Mouse (Mus musculus): ENCODE data around the gene Rnf5. TPM values are rescaled to one million over a fixed set of nuclear protein-coding genes. Genes with fewer than 3 reads are reported as not detected.

The Rnf5 gene
- polyA plus RNA-seq, 1 experiment from 2014 or later, result 104 TPM

DNA sequence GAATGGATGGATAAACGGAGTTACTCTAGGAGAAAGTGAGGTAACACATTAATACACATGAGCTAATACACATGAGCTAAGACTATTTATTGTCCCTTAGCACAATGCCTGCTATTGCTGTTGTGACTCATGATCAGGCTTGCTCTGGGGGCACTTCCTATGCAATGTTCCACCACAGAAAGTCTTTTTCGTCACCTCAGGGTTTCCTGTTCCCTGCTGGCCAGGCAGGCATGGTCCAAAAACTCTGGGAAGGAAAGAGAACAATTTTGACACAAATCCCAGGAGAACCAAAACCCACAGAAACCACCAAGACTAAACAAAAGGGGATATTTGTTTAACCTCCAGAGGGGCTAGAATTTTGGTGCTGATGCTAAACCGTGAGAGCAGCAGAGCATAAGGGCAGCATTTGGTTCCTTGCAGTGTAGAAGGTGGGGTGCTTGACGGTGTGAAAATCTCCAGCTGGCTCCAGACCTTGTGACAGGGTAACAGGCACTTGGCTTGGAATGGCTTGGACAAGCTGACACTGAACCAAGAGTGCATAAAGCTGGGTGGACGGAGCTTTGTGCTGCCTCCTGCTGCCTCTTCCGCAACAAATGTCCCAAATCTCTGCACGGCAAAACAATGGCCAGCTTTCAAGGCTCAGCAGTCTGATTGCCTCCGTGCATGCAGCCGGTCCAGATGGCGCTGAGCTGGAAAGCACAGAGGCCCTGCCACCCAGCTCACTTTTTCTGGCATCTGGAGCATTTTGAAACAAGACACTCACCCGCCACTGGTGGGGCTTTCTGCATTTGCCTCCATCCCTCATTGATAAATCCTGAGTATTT, 37.5 kb upstream of the Rnf5 start:
- no peak overlapping the region for H3K4me2 ChIP-seq (replicated peaks; ENCODE audit: low read depth, low read length)
- peaks cover 7% of the 10 kb centered on the region; the same call in 1 of the 2 replicates for H3K4me1 ChIP-seq (ENCODE audit: control insufficient read depth, insufficient read depth, low read length)
- H3K4me3 ChIP-seq (ENCODE audit: low read depth, low read length), result no peak overlapping the region
- H3K9me3 ChIP-seq (ENCODE audit: control insufficient read depth, low read depth, low read length), result no peaks in the 10 kb centered on the region
- WGBS, result 15% methylated on average over 11 of the region's 11 CpGs
- no peaks in the 10 kb centered on the region for H3K36me3 ChIP-seq (ENCODE audit: control insufficient read depth, insufficient read depth, low read length)
- no peak; the same call in 1 of the 2 replicates for ATAC-seq (ENCODE audit: insufficient number of reproducible peaks, insufficient read depth, low FRiP score, low read depth)
- no peaks in the 10 kb centered on the region for H3K27me3 ChIP-seq (ENCODE audit: control insufficient read depth, insufficient read depth, low read length)
- H3K9ac ChIP-seq (replicated peaks; ENCODE audit: low read depth, low read length), result 0 out of 2 replicates have a peak overlapping the region, but pooled peaks have one; percentile 14
- H3K27ac ChIP-seq (ENCODE audit: low read length), result peak overlapping the region; percentile 82

DNA sequence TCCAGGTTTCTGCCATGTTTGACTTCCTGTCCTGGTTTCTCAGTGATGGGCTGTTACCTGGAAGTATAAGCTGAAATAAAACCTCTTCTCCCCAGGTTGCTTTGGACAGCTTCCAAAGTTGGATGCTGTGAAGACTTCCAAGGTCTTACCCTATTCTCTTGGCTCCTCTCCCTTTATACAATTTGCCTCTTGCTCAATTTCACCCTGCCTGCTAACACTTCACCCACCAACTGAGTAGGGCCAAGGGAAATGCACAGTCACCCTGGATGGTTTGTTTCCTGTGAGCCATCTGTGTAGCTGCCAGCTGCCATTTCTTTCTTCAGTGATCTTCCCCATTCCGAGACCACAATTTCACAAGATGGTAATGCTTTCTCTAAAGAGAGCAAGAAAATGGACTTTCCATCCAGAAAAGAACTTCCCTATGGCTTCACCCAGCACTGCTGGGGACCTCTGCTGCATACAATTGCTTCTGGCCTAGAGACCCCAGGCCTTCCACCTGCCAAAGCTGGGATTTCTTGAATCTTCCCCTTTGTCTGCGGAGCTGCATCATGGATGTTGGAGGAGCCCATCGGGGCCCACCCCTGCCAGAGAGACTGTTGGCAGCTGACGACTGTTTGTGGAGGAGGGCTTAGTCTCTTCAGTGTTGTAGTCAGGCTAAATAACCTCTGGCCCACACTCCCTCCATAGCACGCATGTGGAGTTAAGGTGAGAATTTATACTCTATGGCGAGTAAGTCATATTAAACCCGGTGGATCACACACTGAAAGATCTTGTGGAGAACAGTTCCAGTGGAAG, 36.2 kb upstream of the Rnf5 start:
- no peaks in the 10 kb centered on the region for H3K9me3 ChIP-seq (ENCODE audit: control insufficient read depth, low read depth, low read length)
- H3K27me3 ChIP-seq (ENCODE audit: control insufficient read depth, insufficient read depth, low read length), result no peaks in the 10 kb centered on the region
- no peak overlapping the region for H3K4me2 ChIP-seq (replicated peaks; ENCODE audit: low read depth, low read length)
- H3K27ac ChIP-seq (ENCODE audit: low read length), result no peak overlapping the region
- 80% methylated on average over 7 of the region's 7 CpGs for WGBS
- H3K4me3 ChIP-seq (ENCODE audit: low read depth, low read length), result no peak overlapping the region
- no peak for ATAC-seq (ENCODE audit: insufficient number of reproducible peaks, insufficient read depth, low FRiP score, low read depth)
- no peak overlapping the region for H3K9ac ChIP-seq (replicated peaks; ENCODE audit: low read depth, low read length)
- no peaks in the 10 kb centered on the region for H3K36me3 ChIP-seq (ENCODE audit: control insufficient read depth, insufficient read depth, low read length)
- H3K4me1 ChIP-seq (ENCODE audit: control insufficient read depth, insufficient read depth, low read length), result peaks cover 7% of the 10 kb centered on the region; the same call in 1 of the 2 replicates

DNA sequence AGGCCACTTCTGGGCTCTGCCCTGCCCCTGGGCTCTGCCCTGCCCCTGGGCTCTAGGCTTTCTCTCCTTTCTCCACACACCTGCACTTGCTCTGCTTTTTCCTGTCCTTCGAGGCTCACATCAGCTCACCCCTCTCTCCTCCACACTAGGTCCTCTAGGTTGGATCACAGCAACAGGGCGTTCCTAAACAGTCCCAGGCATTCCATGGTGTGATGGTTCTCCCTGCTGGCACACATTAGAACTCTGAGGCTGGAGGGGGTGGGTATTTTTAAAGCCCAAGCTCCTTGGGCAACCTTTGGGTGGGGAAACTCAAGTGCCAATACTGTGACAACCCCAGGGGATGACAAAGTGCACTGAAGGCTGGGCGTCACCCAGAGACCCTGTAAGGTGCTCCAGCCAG, 34.0 kb upstream of the Rnf5 start:
- WGBS, result 61% methylated on average over 3 of the region's 3 CpGs
- Histone ChIP-seq H3K9ac (replicated peaks; ENCODE audit: low read depth, low read length) (no peak overlapping the region), H3K9me3 (ENCODE audit: control insufficient read depth, low read depth, low read length) (no peaks in the 10 kb centered on the region), H3K36me3 (ENCODE audit: control insufficient read depth, insufficient read depth, low read length) (no peaks in the 10 kb centered on the region), H3K4me3 (ENCODE audit: low read depth, low read length) (no peak overlapping the region), H3K27ac (ENCODE audit: low read length) (no peak overlapping the region), H3K27me3 (ENCODE audit: control insufficient read depth, insufficient read depth, low read length) (no peaks in the 10 kb centered on the region), H3K4me1 (ENCODE audit: control insufficient read depth, insufficient read depth, low read length) (peaks cover 7% of the 10 kb centered on the region; the same call in 1 of the 2 replicates), H3K4me2 (replicated peaks; ENCODE audit: low read depth, low read length) (no peak overlapping the region)
- no peak for ATAC-seq (ENCODE audit: insufficient number of reproducible peaks, insufficient read depth, low FRiP score, low read depth)

DNA sequence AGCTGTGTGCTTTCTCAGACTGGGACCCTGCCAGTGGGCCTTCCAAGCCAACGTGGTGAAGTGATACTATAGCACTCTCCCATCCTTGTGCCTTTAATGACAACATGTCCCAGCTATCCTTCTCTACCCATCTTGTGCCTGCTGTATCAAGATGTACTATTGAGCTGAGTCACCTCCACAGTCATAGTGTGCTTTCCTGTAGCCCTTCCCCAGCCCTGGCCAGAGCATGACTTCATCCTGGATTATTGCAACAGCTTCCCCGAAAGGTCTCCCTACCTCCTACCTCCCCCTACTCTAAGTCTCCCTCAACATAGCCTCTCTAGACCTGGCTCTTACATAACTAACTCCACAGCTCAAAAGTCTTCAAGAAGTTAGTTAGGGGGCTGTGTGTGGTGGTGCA, 32.2 kb upstream of the Rnf5 start:
- H3K4me2 ChIP-seq (replicated peaks; ENCODE audit: low read depth, low read length), result no peak overlapping the region
- H3K9ac ChIP-seq (replicated peaks; ENCODE audit: low read depth, low read length), result no peak overlapping the region
- H3K9me3 ChIP-seq (ENCODE audit: control insufficient read depth, low read depth, low read length), result no peaks in the 10 kb centered on the region
- H3K4me1 ChIP-seq (ENCODE audit: control insufficient read depth, insufficient read depth, low read length), result peaks cover 15% of the 10 kb centered on the region
- peaks cover 11% of the 10 kb centered on the region for H3K27me3 ChIP-seq (ENCODE audit: control insufficient read depth, insufficient read depth, low read length)
- no peak overlapping the region for H3K27ac ChIP-seq (ENCODE audit: low read length)
- ATAC-seq (ENCODE audit: insufficient number of reproducible peaks, insufficient read depth, low FRiP score, low read depth), result no peak
- no peak overlapping the region for H3K4me3 ChIP-seq (ENCODE audit: low read depth, low read length)
- WGBS, result 63% methylated on average over 2 of the region's 2 CpGs
- H3K36me3 ChIP-seq (ENCODE audit: control insufficient read depth, insufficient read depth, low read length), result no peaks in the 10 kb centered on the region

DNA sequence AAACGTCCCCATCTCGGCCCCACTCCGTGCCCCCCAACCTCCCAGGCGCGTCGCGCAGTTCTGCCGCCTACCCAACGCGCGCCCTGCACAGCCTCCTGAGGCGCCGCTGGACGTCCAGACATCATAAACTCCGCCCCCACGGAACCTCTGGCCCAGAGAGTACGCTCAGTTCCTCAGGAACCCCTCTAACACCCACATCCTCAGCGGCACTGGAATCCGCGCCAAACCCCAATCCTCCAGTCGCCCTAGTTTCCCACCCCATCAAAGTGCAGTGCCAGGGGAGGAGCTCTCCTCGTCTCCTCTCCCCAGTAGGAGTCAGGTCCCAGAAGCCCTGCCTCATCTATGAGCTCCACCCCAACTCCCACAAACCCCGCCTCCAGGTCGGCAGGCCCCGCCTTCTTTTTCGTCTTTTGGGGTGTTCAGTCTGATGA, 28.8 kb upstream of the Rnf5 start:
- peaks cover 22% of the 10 kb centered on the region for H3K27me3 ChIP-seq (ENCODE audit: control insufficient read depth, insufficient read depth, low read length)
- no peaks in the 10 kb centered on the region for H3K36me3 ChIP-seq (ENCODE audit: control insufficient read depth, insufficient read depth, low read length)
- H3K4me2 ChIP-seq (replicated peaks; ENCODE audit: low read depth, low read length), result peak overlapping the region; percentile 79
- peak overlapping the region; percentile 10; the same call in 1 of the 2 replicates for H3K9ac ChIP-seq (replicated peaks; ENCODE audit: low read depth, low read length)
- peaks cover 35% of the 10 kb centered on the region for H3K4me1 ChIP-seq (ENCODE audit: control insufficient read depth, insufficient read depth, low read length)
- 1% methylated on average over 26 of the region's 26 CpGs for WGBS
- ATAC-seq (ENCODE audit: insufficient number of reproducible peaks, insufficient read depth, low FRiP score, low read depth), result peak; percentile 8; the same call in 1 of the 2 replicates
- H3K27ac ChIP-seq (ENCODE audit: low read length), result no peak overlapping the region
- no peaks in the 10 kb centered on the region for H3K9me3 ChIP-seq (ENCODE audit: control insufficient read depth, low read depth, low read length)
- peak overlapping the region; percentile 35 for H3K4me3 ChIP-seq (ENCODE audit: low read depth, low read length)

DNA sequence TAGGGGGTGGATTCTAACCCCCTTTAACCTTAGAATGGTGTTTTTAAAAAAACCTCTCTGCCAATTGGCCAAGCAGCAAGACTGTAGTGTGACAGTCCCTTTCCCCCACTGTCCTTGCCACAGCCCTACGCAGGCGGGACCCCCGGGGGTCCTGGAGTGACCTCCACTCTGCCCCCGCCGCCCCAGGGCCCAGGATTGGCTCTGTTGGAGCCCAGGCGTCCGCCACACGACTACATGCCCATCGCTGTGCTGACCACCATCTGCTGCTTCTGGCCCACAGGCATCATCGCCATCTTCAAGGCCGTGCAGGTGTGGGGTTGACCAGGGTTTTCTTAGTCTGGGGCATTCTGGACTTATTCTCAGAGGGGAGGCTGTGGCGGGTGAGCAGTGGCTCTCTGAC, 28.2 kb upstream of the Rnf5 start:
- no peak for ATAC-seq (ENCODE audit: insufficient number of reproducible peaks, insufficient read depth, low FRiP score, low read depth)
- H3K9me3 ChIP-seq (ENCODE audit: control insufficient read depth, low read depth, low read length), result no peaks in the 10 kb centered on the region
- peak overlapping the region; percentile 79 for H3K4me2 ChIP-seq (replicated peaks; ENCODE audit: low read depth, low read length)
- H3K27me3 ChIP-seq (ENCODE audit: control insufficient read depth, insufficient read depth, low read length), result peaks cover 22% of the 10 kb centered on the region
- H3K4me1 ChIP-seq (ENCODE audit: control insufficient read depth, insufficient read depth, low read length), result peaks cover 35% of the 10 kb centered on the region
- no peaks in the 10 kb centered on the region for H3K36me3 ChIP-seq (ENCODE audit: control insufficient read depth, insufficient read depth, low read length)
- H3K27ac ChIP-seq (ENCODE audit: low read length), result no peak overlapping the region
- 0 out of 2 replicates have a peak overlapping the region, but pooled peaks have one; percentile 10 for H3K9ac ChIP-seq (replicated peaks; ENCODE audit: low read depth, low read length)
- peak overlapping the region; percentile 35 for H3K4me3 ChIP-seq (ENCODE audit: low read depth, low read length)
- 11% methylated on average over 12 of the region's 12 CpGs for WGBS

DNA sequence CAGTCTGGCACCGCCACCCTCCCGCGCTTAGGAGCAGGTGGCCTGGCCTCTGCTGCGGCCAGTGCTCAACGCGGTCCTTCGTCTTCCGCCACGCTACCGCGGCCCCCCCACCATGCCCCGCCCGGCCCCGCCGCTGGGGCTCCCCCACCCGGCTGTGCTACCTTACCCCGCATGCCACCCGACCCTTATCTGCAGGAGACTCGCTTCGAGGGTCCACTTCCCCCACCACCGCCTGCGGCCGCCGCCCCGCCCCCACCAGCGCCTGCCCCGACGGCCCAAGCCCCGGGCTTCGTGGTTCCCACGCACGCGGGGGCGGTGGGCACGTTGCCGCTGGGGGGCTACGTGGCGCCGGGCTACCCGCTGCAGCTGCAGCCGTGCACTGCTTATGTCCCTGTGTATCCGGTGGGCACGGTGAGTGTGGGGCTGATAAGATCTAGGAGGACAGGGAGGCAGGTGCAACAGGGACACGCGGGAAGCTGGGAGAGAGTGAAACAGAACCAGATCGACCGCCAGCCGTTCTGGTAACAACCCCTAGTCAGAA, 27.3 kb upstream of the Rnf5 start:
- H3K9ac ChIP-seq (replicated peaks; ENCODE audit: low read depth, low read length), result no peak overlapping the region
- H3K27ac ChIP-seq (ENCODE audit: low read length), result no peak overlapping the region
- WGBS, result 5% methylated on average over 48 of the region's 48 CpGs
- no peaks in the 10 kb centered on the region for H3K36me3 ChIP-seq (ENCODE audit: control insufficient read depth, insufficient read depth, low read length)
- H3K4me3 ChIP-seq (ENCODE audit: low read depth, low read length), result peak overlapping the region; percentile 16
- no peak for ATAC-seq (ENCODE audit: insufficient number of reproducible peaks, insufficient read depth, low FRiP score, low read depth)
- H3K27me3 ChIP-seq (ENCODE audit: control insufficient read depth, insufficient read depth, low read length), result peaks cover 22% of the 10 kb centered on the region
- peak overlapping the region; percentile 44 for H3K4me2 ChIP-seq (replicated peaks; ENCODE audit: low read depth, low read length)
- no peaks in the 10 kb centered on the region for H3K9me3 ChIP-seq (ENCODE audit: control insufficient read depth, low read depth, low read length)
- peaks cover 42% of the 10 kb centered on the region for H3K4me1 ChIP-seq (ENCODE audit: control insufficient read depth, insufficient read depth, low read length)

Measured in stomach, embryonic 14.5 days (tissue).